Mouse (Mus musculus) natural killer cell, adult 2 months (primary cell): ENCODE data around the gene Rnf185.

Experiments used
- DNase-seq, 2 experiments: peaks; one replicate each; pipeline ENCODE4 v3.0.0; 2022; ENCODE audit warnings: low spot score in 2 of 2

Gene Rnf185

GRCm38 (mm10) chr11:3452167-3452639 is at the start of gene Rnf185:
Gene Rnf185, minus strand, starts transcription at chr11:3452363.
- DNase-seq, result peak; percentile 84 to 90

GRCm38 (mm10) chr11:3497296-3497695 is 45.1 kb upstream of the Rnf185 start:
- no peak for DNase-seq

GRCm38 (mm10) chr11:3496756-3497155 is 44.6 kb upstream of the Rnf185 start:
- DNase-seq, result no peak

- no peak for DNase-seq
These were observed 43.3 kb upstream of the Rnf185 start for GRCm38 (mm10) chr11:3495496-3495895.

- no peak for DNase-seq
These were observed 42.7 kb upstream of the Rnf185 start for GRCm38 (mm10) chr11:3494857-3495256.

GRCm38 (mm10) chr11:3492748-3493147 is 40.6 kb upstream of the Rnf185 start:
- no peak for DNase-seq

GRCm38 (mm10) chr11:3489036-3489435 is 36.9 kb upstream of the Rnf185 start:
- no peak for DNase-seq

GRCm38 (mm10) chr11:3487952-3488570 is 35.9 kb upstream of the Rnf185 start, which contains the start of gene Pla2g3:
Gene Pla2g3, plus strand, starts transcription at chr11:3488284.
- DNase-seq, result no peak

- no peak for DNase-seq
These were observed 34.2 kb upstream of the Rnf185 start for GRCm38 (mm10) chr11:3486349-3486748.

- no peak for DNase-seq
These were observed 31.9 kb upstream of the Rnf185 start for GRCm38 (mm10) chr11:3483980-3484642.

- no peak for DNase-seq
These were observed 23.3 kb upstream of the Rnf185 start for GRCm38 (mm10) chr11:3475489-3475888.

GRCm38 (mm10) chr11:3474480-3475115 is 22.4 kb upstream of the Rnf185 start:
- DNase-seq, result no peak

GRCm38 (mm10) chr11:3472484-3472883 is 20.3 kb upstream of the Rnf185 start:
- DNase-seq, result peak; percentile 43 to 66

GRCm38 (mm10) chr11:3471448-3471850 is 19.3 kb upstream of the Rnf185 start:
- no peak for DNase-seq

GRCm38 (mm10) chr11:3462846-3463245 is 10.7 kb upstream of the Rnf185 start:
- DNase-seq, result no peak

GRCm38 (mm10) chr11:3459105-3459468 is 6.9 kb upstream of the Rnf185 start:
- no peak for DNase-seq

GRCm38 (mm10) chr11:3458428-3459104 is 6.4 kb upstream of the Rnf185 start:
- DNase-seq, result no peak

- DNase-seq, result peak; percentile 36 to 51
These were observed 4.2 kb upstream of the Rnf185 start for GRCm38 (mm10) chr11:3456354-3456753.

GRCm38 (mm10) chr11:3454506-3454905 is 2.3 kb upstream of the Rnf185 start:
- no peak for DNase-seq

- DNase-seq, result peak in 1 of 2 experiments; percentile 4
These were observed 1.3 kb upstream of the Rnf185 start for GRCm38 (mm10) chr11:3453467-3453866.

GRCm38 (mm10) chr11:3452769-3453168 is 606 bp upstream of the Rnf185 start:
- DNase-seq, result no peak

GRCm38 (mm10) chr11:3451701-3452163 is 431 bp downstream of the Rnf185 start:
- DNase-seq, result peak in 1 of 2 experiments; percentile 8
